Mouse (Mus musculus): ENCODE results near the gene 1700001O22Rik.

- TF ChIP-seq CTCF (IDR thresholded peaks at IDR 0.05; ENCODE audit: low read depth, low read length) (no peak), EP300 (IDR thresholded peaks at IDR 0.05; ENCODE audit: insufficient read depth, low read depth, low read length) (no peak)
These were observed 27.5 kb downstream of the 1700001O22Rik start for GRCm38 (mm10) chr2:30775955-30776354.
